Mouse (Mus musculus) embryonic facial prominence, embryonic 14.5 days (tissue): Measurements from ENCODE around the gene Gys2. TPM values are rescaled to one million over a fixed set of nuclear protein-coding genes. Genes with fewer than 3 reads are reported as not detected.

Experiments used
- ATAC-seq: fragments of 200-750 bp; cut with Nextera tagmentation; 2 replicates; pipeline ENCODE4 v1.8.0; 2017; ENCODE audit warnings: low read depth, moderate number of reproducible peaks, moderate TSS enrichment
- DNase-seq: peaks from one replicate; pipeline ENCODE4 v3.0.0-alpha.2; 2015; ENCODE audit warnings: low spot score
- H3K27ac ChIP-seq: fragments of 300-500 bp; sonication (generic); replicated peaks from 2 replicates; pipeline ENCODE4 v1.5.1; 2014; ENCODE audit warnings: low read depth, mild to moderate bottlenecking, low read length, moderate library complexity
- H3K27me3 ChIP-seq: fragments of 300-500 bp; sonication (generic); replicated peaks from 2 replicates; pipeline ENCODE4 v1.6.1; 2014; ENCODE audit warnings: low read length; ENCODE audit not compliant: control insufficient read depth, insufficient read depth
- H3K36me3 ChIP-seq: fragments of 300-500 bp; sonication (generic); 2 replicates; pipeline ENCODE4 v1.6.1; 2014; ENCODE audit warnings: low read length, mixed read lengths; ENCODE audit not compliant: control insufficient read depth, insufficient read depth
- H3K4me1 ChIP-seq: fragments of 300-500 bp; sonication (generic); 2 replicates; pipeline ENCODE4 v1.6.1; 2014; ENCODE audit warnings: antibody characterized with exemption, low read length; ENCODE audit not compliant: control insufficient read depth, insufficient read depth
- H3K4me2 ChIP-seq: fragments of 300-500 bp; sonication (generic); 2 replicates; pipeline ENCODE4 v1.6.1; 2014; ENCODE audit warnings: low read depth, mild to moderate bottlenecking, low read length, moderate library complexity, mixed read lengths
- H3K4me3 ChIP-seq: fragments of 300-500 bp; sonication (generic); 2 replicates; pipeline ENCODE4 v1.5.1; 2014; ENCODE audit warnings: low read depth, mild to moderate bottlenecking, low read length
- H3K9ac ChIP-seq: fragments of 300-500 bp; sonication (generic); 2 replicates; pipeline ENCODE4 v1.6.1; 2014; ENCODE audit warnings: low read depth, mild to moderate bottlenecking, low read length, moderate library complexity, mixed read lengths
- H3K9me3 ChIP-seq: fragments of 300-500 bp; sonication (generic); 2 replicates; pipeline ENCODE4 v1.6.1; 2016; ENCODE audit warnings: low read length; ENCODE audit not compliant: control insufficient read depth
- WGBS: fragments of 180-500 bp; shearing (Covaris S2); extraction: QIAGEN DNeasy Blood & Tissue Kit; methylation state at CpG from one replicate; pipeline ENCODE4 v1.1.7; 2014; 5-methylcytosine and 5-hydroxymethylcytosine counted together
- polyA plus RNA-seq: library from polyadenylated mRNA; unstranded; fragments of >200 nt; fragmentation: Nextera tagmentation; extraction: Ambion mirVana; gene quantifications from 2 replicates; pipeline ENCODE4 v1.2.1, GENCODE M21; 2014

Gys2 gene
- polyA plus RNA-seq, 1 experiment from 2014 or later, result not detected

DNA sequence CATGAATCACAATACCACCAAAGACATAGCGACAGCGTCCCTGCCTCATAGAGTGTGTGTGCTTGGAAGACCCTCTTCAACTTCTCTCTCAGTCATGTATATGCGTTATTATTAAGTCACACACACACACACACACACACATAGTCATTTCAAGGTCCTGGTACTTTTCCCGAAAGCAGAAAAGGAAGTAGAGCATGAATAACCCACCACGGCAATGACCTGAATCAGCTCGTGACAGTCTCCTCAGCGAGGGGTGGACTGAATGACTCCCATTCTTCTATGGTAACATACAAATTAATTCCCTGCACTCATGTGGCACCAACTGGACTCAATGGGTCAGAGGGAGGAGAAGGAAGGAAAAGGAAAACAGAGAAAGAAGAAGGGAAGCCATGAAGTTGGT lies 47.9 kb downstream of the Gys2 start:
- H3K27ac ChIP-seq, result no peak overlapping the region
- 80% methylated on average over 7 of the region's 7 CpGs for WGBS
- H3K9me3 ChIP-seq, result no peaks in the 10 kb centered on the region
- ATAC-seq (no peak), DNase-seq (no peak)
- H3K27me3 ChIP-seq, result no peaks in the 10 kb centered on the region
- H3K36me3 ChIP-seq, result no peaks in the 10 kb centered on the region
- H3K4me2 ChIP-seq, result no peak overlapping the region
- no peak overlapping the region for H3K4me3 ChIP-seq
- no peaks in the 10 kb centered on the region for H3K4me1 ChIP-seq
- H3K9ac ChIP-seq, result no peak overlapping the region

DNA sequence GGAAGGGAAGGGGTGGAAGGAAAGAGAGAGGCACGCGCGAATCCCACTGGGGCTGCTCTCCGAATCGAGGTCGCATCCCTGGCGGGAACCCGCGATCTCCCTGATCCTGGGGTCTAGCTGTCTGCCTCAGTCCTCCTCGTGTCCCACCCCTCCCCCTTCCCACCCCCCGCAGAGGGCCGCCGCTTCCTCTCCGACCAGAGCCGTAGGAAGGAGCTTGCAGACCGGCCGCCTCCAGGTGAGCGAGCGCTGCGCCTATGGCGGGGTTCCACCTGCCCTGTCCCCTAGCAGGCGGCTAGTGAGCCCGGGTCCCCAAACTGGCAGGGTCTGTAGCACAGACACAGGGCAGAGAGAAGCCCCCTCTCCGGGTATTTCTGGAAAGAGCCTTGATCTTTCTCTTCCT lies 58.3 kb downstream of the Gys2 start:
- Histone ChIP-seq H3K4me2 (peak overlapping the region; percentile 60), H3K4me3 (peak overlapping the region; percentile 34), H3K27me3 (peaks cover 31% of the 10 kb centered on the region), H3K9ac (peak overlapping the region; percentile 52), H3K36me3 (no peaks in the 10 kb centered on the region), H3K27ac (no peak overlapping the region), H3K9me3 (no peaks in the 10 kb centered on the region), H3K4me1 (peaks cover 4% of the 10 kb centered on the region; the same call in 1 of the 2 replicates)
- ATAC-seq (no peak), DNase-seq (no peak)
- 2% methylated on average over 20 of the region's 24 CpGs for WGBS

DNA sequence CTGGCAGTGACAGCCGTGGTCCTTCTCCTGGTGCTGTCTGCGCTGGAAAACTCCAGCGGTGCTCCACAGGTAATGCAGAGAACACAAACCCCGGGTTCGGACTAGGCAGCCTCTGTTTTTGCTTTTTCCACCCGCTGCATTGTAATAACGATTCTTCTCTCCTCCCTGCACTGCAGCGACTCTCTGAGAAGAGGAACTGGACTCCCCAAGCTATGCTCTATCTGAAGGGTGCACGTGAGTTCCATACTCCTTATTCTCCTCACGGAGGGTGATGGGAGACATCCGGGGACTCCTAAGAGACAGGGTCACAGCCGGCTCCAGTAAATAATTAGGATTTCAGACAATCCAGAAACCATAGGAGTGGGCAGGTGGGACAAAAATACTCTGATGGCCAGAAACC lies 59.1 kb downstream of the Gys2 start:
- no peaks in the 10 kb centered on the region for H3K9me3 ChIP-seq
- ATAC-seq (no peak), DNase-seq (no peak)
- no peak overlapping the region for H3K9ac ChIP-seq
- H3K4me2 ChIP-seq, result no peak overlapping the region
- peaks cover 4% of the 10 kb centered on the region; the same call in 1 of the 2 replicates for H3K4me1 ChIP-seq
- H3K4me3 ChIP-seq, result no peak overlapping the region
- peaks cover 31% of the 10 kb centered on the region for H3K27me3 ChIP-seq
- no peaks in the 10 kb centered on the region for H3K36me3 ChIP-seq
- 12% methylated on average over 12 of the region's 12 CpGs for WGBS
- no peak overlapping the region for H3K27ac ChIP-seq

DNA sequence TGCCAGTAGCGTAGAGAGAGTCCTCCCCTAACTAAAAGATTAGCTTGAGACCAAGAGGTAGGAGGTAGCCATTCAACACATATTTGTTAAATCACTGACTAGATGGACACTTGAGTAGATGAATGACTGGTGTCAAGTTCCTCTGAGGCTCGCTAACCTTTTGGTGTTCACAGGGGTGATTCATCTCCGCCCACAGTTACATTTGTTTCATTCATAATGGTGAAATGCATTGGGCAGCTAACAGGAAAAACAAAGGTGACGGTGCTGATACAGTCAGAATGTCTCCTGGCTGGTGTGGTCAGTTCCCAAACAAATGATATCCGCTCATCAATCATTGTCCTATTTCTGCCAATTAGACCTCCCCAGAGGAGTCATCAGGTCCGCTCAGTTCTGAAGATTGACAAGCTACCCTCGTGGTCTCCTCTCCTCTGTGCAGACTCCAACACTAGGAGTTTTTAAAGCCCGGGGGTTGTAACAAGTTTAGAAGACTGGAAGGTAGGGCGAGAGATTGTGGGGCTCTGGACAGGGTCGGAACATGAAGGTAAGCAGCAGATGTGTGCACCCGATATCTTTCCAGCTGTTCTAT lies 59.9 kb downstream of the Gys2 start, which contains the start of gene Spx:
Spx (plus strand) TSS at position 536 of the 586 bp plus-strand sequence.
- peak within 1 kb of the TSS; percentile 34; the same call in 1 of the 2 replicates for H3K4me3 ChIP-seq
- no peak for ATAC-seq

DNA sequence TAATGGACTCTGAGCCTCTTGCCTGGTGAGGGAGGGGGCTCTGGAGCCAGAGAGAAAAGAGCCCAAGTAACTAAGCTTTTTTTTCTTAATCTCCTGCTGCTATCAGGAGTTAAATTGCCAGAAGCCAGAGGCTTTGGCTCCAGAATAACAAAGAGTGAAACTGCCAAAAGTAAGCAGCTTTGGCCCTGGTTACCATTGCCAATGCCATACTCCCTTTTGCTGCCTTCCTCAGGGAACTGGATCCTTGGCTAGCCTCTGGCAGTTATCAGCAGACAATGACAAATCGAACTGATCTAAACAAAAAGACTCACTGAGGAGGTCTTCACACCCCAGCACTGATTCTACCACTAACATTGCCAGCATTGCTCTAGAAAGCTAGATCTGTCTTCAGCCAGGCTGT lies 61.8 kb downstream of the Gys2 start:
- WGBS, result 14% methylated on average over 1 of the region's 1 CpGs
- H3K4me1 ChIP-seq, result peaks cover 4% of the 10 kb centered on the region; the same call in 1 of the 2 replicates
- no peak overlapping the region for H3K9ac ChIP-seq
- H3K9me3 ChIP-seq, result no peaks in the 10 kb centered on the region
- peaks cover 31% of the 10 kb centered on the region for H3K27me3 ChIP-seq
- H3K36me3 ChIP-seq, result no peaks in the 10 kb centered on the region
- H3K4me2 ChIP-seq, result no peak overlapping the region
- no peak overlapping the region for H3K27ac ChIP-seq
- ATAC-seq, result no peak
- no peak overlapping the region for H3K4me3 ChIP-seq
- DNase-seq, result no peak

More for the DNA sequence above, 59.9 kb downstream of the Gys2 start, which contains the start of gene Spx:
- 67% methylated on average over 11 of the region's 11 CpGs for WGBS
- no peaks in the 10 kb centered on the region for H3K36me3 ChIP-seq
- H3K9me3 ChIP-seq, result no peaks in the 10 kb centered on the region
- peaks cover 31% of the 10 kb centered on the region for H3K27me3 ChIP-seq
- H3K27ac ChIP-seq, result no peak within 1 kb of the TSS
- no peak for DNase-seq
- H3K4me1 ChIP-seq, result peaks cover 4% of the 10 kb centered on the region; the same call in 1 of the 2 replicates
- no peak within 1 kb of the TSS for H3K4me2 ChIP-seq
- peak within 1 kb of the TSS; percentile 52; the same call in 1 of the 2 replicates for H3K9ac ChIP-seq

DNA sequence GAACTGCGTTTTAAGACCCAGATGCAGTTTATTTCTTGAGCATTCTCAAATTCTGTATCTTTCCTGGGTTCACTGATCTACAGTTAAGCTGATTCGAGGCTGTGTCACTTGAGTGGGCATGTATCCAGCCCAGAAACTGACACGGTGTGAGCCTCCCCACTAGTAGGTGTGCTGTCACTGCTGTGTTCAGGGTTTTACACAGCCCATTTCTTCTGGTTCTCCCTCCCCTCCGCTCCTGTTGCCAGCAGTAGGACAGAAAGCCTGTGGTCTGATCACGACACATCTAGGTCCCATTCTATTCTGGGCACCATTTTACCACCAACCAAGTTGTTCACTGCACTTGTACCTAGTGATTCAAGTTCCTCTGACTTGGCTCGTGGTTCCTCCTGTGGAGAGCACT lies 77.2 kb downstream of the Gys2 start:
- H3K4me1 ChIP-seq, result no peaks in the 10 kb centered on the region
- DNase-seq (no peak), ATAC-seq (no peak)
- 94% methylated on average over 6 of the region's 6 CpGs for WGBS
- H3K4me2 ChIP-seq, result no peak overlapping the region
- H3K27me3 ChIP-seq, result no peaks in the 10 kb centered on the region
- H3K36me3 ChIP-seq, result peaks cover 49% of the 10 kb centered on the region
- no peaks in the 10 kb centered on the region for H3K9me3 ChIP-seq
- H3K27ac ChIP-seq, result no peak overlapping the region
- H3K4me3 ChIP-seq, result no peak overlapping the region
- H3K9ac ChIP-seq, result no peak overlapping the region

DNA sequence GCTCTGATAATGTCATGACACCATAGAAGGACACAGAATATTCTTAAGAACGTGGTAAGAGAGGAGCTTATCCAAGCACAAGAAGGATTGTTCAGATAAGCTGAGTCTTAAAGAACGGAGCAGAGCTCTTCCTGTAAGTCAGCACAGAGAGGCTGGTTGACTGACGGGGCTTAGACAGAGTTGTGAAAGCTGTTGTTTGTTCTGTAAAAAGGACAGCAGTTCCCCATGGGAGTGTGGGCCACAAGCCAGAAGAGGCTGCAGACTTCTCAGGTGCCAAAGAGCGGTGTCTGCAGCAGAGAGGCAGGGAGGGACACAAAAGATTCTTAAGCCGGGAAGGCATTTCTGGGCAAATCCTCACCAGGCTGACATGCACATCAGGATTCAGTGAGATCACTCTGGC lies 78.2 kb downstream of the Gys2 start:
- Histone ChIP-seq H3K27me3 (no peaks in the 10 kb centered on the region), H3K27ac (no peak overlapping the region), H3K9me3 (no peaks in the 10 kb centered on the region), H3K4me1 (no peaks in the 10 kb centered on the region), H3K4me2 (no peak overlapping the region), H3K36me3 (peaks cover 41% of the 10 kb centered on the region), H3K4me3 (no peak overlapping the region), H3K9ac (no peak overlapping the region)
- DNase-seq (peak; percentile 36), ATAC-seq (peak; percentile 83)
- 85% methylated on average over 5 of the region's 5 CpGs for WGBS

DNA sequence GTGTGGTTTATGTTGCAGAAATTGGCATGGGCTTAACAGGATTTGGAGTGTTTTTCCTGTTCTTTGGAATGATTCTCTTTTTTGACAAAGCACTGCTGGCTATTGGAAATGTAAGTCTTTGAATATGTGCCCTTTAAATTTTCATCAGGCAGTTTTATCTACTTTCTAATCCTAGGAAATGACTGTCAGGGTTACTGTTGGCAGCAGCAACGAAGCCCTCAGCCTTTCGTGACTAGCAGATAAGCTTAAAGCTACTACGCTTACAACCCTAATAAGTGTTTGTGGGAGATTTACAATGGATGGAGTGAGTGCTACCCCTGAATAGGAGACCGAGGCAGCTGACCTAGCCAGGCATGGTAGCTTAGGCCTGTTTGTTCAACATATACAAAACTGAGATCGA lies 80.6 kb downstream of the Gys2 start:
- no peak overlapping the region for H3K4me2 ChIP-seq
- peaks cover 7% of the 10 kb centered on the region; the same call in 1 of the 2 replicates for H3K4me1 ChIP-seq
- ATAC-seq (no peak), DNase-seq (no peak)
- H3K4me3 ChIP-seq, result no peak overlapping the region
- H3K27ac ChIP-seq, result no peak overlapping the region
- H3K9me3 ChIP-seq, result no peaks in the 10 kb centered on the region
- H3K27me3 ChIP-seq, result no peaks in the 10 kb centered on the region
- 89% methylated on average over 5 of the region's 5 CpGs for WGBS
- H3K9ac ChIP-seq, result no peak overlapping the region
- H3K36me3 ChIP-seq, result peaks cover 41% of the 10 kb centered on the region

GRCm38 (mm10) chr6:142389101-142389500 lies 83.8 kb downstream of the Gys2 start:
- H3K27me3 ChIP-seq, result no peaks in the 10 kb centered on the region
- no peaks in the 10 kb centered on the region for H3K9me3 ChIP-seq
- 0 out of 2 replicates have a peak overlapping the region, but pooled peaks have one; percentile 96 for H3K9ac ChIP-seq
- no peak for DNase-seq
- no peak overlapping the region for H3K4me3 ChIP-seq
- H3K36me3 ChIP-seq, result peaks cover 17% of the 10 kb centered on the region; the same call in 1 of the 2 replicates
- no peak overlapping the region for H3K27ac ChIP-seq
- peak overlapping the region; percentile 67; the same call in 1 of the 2 replicates for H3K4me2 ChIP-seq
- 79% methylated on average over 2 of the region's 2 CpGs for WGBS
- ATAC-seq, result no peak
- peaks cover 12% of the 10 kb centered on the region; the same call in 1 of the 2 replicates for H3K4me1 ChIP-seq
